Mouse (Mus musculus): Measurements from ENCODE around the gene Abhd6.
A peak's percentile ranks its signal among the peaks of the same experiment; 100 is the strongest.

Abhd6 gene

DNA sequence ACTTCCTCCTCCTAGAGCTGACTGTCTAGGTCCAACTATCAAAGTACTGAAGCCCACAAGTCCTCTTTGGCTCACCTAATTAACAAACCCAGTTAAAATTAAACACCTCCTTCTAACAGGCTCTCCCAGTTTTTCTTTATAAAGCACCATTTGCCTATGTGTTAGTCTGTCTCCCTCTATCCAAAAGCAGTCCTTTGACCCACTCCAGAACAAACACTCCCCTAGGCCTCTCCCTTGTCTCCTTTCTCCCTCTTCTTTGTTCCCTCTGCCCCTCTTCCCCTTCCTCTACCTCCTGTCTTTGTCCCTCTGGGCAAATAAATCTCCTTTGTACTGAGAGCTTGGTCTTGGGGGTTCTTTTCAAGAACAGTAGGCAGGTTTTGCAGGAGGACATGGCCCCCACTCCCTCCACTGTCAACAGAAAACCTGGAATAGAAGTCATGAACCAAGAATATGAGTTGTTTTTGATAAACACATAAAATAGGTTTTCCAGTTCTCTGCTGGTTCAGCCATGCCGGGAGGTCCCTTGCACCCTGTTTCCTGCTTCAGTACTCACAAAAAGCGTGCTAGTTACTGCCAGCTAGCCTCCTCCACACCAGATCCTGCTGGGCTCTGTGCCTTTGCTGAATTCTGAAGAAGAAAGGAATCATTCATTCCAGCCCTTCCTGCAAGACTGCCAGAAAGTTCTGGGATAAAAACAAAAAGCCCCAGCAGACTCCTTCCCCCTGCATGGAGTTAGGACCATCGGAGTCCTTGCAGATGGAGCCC, 60.0 kb downstream of the Abhd6 start:
- DNase-seq (ENCODE audit: low spot score) = no peak

DNA sequence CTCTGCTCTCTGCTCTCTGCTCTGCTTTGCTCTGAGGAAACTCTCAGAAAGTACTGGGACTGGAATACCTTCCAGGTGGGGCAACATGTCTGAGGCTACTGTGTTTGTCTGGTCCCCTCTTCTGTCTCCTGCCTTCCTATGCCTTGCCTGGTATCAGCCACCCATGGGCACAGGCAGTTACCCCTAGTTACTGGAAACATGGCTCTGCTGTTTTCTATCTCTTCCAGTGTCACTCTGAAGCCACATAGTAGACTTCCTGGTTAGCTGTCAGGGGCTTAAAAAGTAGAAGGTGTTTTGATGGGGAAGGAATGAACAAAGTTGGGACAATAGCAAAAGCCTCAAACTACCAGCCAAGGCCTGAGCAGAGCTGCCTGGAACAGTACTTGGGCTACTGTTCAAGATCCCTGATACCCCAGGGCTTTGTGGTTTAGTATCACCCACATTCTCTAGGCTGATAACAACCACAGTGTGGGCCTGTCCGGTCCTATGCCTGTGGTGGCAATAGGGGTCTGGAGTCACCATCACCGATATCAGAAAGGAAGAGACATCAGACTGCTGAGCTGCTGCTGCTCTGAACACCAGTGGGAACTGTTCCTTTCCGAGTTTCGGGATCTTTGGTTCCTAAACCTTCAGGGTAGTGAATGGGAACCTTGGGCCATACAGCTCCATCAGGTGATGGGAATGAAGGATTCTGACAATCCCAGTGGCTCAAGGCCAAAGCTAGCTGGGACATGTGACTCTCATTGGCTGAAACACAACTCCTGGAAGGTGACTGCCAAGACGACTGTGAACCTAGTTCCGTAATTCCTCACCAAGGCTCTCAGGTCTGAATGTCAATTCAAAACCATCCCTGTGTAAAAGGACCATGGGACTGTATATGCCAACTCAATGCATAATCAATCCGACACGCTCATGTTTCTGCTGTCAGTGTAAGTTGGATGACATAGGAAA, 61.4 kb downstream of the Abhd6 start:
- no peak for DNase-seq (ENCODE audit: low spot score)

DNA sequence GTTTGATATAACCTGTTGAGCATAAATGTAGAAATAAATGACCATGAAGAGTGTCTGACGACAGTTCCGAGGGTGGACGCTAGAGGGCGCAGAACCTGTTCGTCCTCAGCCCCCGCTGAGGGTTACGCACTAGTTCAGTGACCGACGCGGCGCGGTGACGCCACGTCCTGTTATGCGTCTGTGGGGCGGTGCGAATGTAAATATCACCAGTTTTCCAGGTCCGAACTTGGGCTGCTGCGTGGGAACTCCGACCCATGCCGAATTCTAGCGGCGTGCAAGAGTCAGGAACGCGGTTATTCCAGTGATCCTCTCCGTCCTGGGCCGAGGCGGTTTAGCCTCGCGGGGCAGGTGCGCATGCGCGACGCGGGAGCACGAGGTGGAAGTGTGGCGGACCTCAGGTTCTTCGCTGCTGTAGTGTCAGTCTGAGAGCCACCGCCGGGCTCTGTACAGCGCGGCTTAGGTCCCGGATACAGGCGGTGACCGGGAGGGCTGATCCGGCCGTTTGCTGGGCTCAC, 77.5 kb downstream of the Abhd6 start, which contains the start of gene Rpp14:
Gene Rpp14, plus strand, starts transcription at position 203 of the 515 bp plus-strand sequence.
- DNase-seq (ENCODE audit: low spot score) = peak; percentile 94

DNA sequence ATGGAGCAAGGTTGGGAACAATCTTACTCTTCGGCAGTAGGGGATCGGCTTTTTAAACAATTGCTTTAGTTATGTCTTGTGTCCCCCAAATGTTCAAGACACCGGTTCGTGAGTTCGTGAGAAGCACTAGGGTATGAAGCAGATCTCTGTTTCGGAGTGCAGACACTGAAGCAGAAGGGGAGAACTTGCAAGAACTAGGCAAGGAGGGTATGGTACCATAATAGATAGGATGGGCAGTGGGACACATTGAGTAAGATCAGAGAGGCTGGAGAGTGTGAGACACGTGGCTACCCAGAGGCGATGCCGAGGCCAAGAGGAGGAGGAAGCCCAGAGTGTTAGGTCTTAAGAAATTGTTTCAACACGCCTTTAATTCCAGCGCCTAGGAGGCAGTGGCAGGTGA, 78.0 kb downstream of the Abhd6 start:
- peak; percentile 43 for DNase-seq (ENCODE audit: low spot score)

DNA sequence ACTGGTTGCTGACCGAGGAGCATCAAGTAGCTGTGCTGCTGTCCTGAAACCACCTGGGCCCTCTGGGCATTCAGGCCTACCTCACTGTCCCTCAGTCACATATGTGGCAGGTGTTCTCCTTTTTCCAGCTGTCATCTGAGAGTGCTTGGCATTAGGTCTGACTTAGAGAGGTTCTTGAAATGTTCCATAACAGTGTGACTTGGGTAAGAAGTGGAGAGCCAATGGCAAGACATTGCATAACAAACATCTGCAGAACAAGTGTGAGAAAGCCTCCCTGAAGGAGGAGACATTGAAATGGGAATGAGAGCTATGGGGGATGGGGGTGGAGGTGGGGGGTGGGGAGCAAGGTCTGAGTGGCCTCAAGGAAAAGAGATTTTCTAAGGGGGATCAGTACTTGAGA, 80.2 kb downstream of the Abhd6 start:
- DNase-seq (ENCODE audit: low spot score) = no peak

DNA sequence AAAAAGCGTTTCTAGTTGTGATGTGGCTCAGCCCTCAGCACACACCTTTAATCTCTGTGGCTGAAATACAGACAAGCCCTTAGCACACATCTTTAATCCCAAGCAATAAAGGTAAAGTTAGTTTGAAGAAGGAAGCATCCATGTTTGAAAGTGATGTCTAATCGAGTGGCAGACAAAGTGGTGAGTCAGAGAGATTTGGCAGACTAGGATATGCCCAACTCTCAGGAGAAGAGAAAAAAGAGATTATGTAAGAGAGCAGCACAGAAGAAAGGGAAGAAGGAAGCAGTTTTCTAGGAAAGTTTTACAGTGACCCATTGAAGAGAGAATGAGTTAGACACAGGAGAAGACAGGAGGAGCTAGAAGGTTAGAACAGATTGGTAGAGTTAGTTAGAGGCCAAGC, 86.3 kb downstream of the Abhd6 start:
- DNase-seq (ENCODE audit: low spot score) = no peak

DNA sequence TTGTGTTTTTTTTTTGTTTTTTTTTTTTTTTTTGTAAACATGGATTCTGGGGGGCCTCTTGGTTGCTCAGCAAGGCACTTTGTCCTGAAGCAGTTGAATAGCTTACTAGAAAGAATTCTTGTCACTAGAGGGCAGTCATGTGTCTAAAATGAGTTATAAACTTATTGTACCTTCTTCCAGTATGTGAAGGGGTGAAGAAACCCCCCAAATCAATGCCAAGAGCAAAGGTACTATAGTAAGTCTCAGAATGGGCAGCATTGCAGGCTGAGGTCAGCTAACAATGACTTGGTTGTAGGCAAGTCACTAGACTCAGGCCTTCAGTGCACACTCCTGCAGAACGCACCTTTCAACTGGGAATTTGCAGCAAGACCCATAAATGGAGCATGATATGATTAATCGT, 89.9 kb downstream of the Abhd6 start:
- DNase-seq (ENCODE audit: low spot score) = peak; percentile 32

DNA sequence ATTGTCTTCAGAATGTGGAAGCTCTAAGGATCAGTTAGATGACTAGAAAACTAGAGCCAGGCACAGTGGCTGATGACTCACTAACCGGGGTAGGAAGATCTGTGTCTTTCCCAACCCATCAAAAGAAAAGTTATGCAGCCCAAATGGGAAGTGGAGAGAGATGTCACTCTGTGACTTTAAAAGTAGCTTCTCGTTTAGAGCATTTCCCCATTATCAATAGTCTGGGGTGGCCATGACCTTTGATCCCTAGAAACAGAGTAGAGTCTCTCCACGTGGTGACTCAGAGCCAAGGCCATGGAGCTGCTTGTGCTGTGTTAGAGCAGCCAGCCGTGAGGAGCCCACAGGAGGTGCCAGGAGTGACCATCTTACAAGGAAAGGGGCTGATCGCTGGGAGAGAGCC, 90.7 kb downstream of the Abhd6 start:
- DNase-seq (ENCODE audit: low spot score) = no peak

DNA sequence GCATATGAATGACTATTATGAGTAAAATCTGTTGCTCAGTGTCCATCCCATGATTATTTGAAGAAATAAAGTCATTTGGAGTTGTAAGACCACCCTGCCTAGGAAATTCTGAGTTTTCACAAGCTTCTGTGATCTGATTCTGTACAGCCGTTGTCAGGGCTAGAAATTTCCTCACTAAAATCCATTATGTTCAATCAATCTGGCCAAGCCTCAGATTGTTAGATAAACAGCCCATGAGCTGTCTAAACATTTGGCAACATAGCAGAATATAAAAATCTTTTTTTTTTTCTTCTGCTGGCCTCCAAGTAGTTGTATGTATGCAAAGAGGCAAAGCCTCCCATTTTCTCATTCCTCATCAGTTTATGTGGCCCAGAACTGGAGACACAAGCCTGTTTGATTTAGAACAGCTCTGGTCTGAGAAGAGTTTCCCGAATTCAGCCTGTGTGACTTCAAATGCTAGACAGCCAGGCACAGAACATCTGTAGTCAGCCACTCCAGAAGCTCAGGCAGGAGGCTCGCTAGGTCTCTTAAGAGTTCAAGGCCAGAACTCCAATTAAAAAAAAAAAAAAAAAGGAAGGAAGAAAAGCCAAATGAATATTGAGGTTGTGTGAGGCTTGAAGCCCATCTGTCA, 92.3 kb downstream of the Abhd6 start:
- DNase-seq (ENCODE audit: low spot score) = no peak

DNA sequence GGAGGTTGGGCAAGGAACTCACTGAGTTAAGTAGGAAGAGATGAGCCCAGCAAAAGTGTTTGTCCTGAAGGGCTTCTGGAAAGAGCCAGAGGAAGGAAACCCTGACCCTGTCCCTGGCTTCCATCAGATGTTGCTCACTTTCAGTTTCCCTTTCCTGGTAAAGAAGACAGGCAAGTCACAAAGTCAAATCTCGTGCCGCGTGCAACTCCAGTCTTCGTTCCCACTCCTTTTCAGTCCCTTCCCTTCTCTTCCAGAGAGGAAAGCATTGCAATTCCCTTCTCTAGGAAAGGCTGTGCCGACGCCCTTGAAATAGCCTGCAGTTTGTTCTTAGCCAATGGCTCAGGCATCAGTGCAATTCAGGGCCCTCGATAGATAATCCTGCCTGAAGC, 92.9 kb downstream of the Abhd6 start:
- no peak for DNase-seq (ENCODE audit: low spot score)

DNA sequence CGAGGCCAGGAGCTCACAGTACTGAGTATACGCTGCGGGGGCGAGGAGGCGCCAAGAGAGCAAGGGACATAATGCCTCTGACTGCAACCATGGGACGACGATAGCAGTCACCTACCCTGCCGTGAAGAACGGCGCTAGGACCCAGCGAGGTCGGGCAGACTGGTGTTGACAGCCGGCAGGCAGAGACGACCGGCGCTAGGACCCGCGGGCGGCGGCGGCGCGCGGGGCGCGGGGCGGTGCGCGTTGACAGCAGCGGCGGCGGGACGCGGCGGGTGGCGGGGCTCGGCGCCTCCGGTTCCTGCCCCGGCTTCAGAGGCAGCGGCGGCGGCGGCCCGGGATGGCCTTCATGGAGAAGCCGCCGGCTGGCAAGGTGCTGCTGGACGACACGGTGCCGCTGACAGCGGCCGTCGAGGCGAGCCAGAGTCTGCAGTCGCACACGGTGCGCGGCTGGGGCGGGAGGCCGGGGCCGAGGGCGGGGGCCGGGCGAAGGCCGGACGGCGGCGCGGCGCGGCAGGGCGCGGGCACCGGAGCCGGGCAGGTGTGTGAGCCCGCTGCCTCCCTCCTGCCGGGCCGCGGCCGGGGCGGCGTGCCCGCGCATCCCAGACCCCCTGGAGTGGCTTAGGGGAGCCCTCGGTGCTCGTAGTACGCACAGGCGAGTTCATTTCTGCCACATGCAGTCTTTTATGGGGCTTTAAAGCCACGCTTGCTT, 95.4 kb downstream of the Abhd6 start, which contains the start of gene Pxk:
Gene Pxk, plus strand, starts transcription at position 234 of the 709 bp plus-strand sequence.
- peak; percentile 79 for DNase-seq (ENCODE audit: low spot score)

DNA sequence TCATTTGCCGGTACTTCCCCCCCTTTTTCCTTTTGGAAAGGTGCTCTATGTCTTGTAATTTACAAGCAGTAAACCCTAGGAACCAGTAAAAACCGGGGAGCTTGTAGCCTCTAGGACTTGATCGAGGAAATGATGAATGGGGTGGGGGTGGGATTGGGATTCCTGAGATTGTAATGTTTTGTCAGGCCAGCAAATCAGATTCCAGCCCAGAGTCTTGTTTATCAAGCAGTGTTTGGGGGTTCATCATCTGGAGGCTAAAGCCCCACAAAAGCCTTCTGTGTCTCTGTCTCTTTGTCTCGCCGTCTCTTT, 95.9 kb downstream of the Abhd6 start:
- no peak for DNase-seq (ENCODE audit: low spot score)

DNA sequence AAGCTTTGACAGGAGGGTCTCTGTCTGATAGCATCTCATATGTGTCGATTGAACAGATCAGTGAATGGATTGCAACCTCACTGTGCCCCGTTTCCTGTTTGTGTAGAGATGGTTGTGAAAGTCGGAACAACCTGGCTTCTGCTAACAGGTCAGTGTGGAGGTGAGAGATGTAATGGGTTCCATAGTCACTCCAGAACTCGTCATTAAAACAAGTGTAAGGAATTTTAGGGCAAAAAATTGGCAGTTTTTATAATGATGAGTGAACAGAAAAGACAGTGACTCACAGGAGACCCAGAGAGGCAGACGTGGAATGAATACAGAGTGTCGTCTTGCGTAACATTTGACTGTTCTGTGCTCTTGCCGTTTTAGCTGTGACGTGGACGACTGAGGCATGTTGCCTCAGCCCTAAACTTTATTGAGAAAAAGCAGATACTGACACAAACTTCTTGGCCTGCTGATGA, 96.9 kb downstream of the Abhd6 start:
- DNase-seq (ENCODE audit: low spot score) = no peak

DNA sequence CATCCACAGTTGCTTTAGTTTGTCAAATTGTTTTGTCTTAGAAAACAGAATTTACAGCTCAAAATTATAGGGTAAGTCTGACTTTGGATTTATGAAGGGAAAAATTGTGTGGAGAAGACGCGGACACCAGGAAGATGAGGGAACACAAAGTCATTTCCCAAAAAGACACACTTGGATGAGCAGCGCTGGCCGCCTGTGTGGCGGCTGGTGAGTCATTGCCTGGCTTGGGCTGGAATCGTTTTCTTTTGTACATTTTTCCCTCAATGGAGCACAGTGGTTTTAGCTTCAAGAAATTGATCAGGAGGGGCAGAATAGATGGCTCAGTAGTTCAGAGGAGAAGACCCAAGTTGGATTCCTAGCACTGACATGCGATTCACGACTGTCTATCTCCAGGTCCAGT, 99.2 kb downstream of the Abhd6 start:
- no peak for DNase-seq (ENCODE audit: low spot score)

DNA sequence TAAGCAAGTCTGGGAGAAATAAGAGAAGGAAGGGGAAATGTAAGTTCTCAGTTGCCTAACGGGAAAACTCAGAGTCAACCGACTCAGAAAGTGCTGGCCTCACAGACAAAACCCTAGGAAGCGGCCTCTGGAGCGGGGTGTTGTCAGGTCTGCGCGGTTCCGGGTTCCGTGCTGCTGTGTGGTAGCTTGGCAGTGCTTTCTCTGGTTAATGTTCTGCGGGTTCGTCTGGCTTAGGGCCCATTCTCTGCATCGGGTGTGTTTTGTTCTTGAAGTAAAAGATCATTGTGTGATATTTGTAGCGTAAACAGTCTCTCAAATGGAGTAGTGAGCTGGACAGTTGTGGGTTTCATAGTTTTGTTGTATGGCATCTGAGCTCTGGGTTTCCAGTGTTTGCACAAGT, 100.0 kb downstream of the Abhd6 start:
- DNase-seq (ENCODE audit: low spot score) = no peak

Data from c-Kit-positive CD71-positive TER-119-positive erythroid progenitor cells, embryonic 14.5 days (primary cell).